Mouse (Mus musculus): ENCODE measurements around the gene Olfr1339.

DNA sequence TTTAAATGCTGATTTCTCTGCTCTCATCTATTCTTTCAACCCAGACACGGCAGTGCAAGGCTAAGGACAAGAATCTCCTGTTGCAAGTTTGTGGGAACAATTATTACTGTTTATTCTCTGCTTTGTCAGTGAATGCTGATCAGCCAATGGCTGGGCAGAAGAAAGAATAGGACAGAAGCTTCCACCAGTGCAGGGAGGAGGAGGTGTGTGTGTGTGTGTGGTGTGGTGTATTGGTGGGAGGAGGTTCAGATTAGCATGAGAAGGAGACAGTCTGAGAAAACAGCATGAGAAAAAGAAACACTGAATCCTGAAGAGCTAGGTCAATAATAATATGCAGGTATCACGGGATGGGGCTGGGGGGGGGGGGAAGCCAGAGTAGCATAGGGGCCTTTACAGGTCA lies 38.2 kb upstream of the Olfr1339 start:
- TF ChIP-seq GATA1 (IDR thresholded peaks at IDR 0.05; ENCODE audit: borderline replicate concordance, low read length) (no peak), FLI1 (IDR thresholded peaks at IDR 0.05; ENCODE audit: low read length) (no peak)
